Mouse (Mus musculus): ENCODE measurements around the gene Asb16. TPM values are rescaled to one million over a fixed set of nuclear protein-coding genes. Genes with fewer than 3 reads are reported as not detected.
A peak's percentile ranks its signal among the peaks of the same experiment; 100 is the strongest.

The Asb16 gene
- total RNA-seq, 2 experiments from 2014 or later: 0.30 to 0.61 TPM

DNA sequence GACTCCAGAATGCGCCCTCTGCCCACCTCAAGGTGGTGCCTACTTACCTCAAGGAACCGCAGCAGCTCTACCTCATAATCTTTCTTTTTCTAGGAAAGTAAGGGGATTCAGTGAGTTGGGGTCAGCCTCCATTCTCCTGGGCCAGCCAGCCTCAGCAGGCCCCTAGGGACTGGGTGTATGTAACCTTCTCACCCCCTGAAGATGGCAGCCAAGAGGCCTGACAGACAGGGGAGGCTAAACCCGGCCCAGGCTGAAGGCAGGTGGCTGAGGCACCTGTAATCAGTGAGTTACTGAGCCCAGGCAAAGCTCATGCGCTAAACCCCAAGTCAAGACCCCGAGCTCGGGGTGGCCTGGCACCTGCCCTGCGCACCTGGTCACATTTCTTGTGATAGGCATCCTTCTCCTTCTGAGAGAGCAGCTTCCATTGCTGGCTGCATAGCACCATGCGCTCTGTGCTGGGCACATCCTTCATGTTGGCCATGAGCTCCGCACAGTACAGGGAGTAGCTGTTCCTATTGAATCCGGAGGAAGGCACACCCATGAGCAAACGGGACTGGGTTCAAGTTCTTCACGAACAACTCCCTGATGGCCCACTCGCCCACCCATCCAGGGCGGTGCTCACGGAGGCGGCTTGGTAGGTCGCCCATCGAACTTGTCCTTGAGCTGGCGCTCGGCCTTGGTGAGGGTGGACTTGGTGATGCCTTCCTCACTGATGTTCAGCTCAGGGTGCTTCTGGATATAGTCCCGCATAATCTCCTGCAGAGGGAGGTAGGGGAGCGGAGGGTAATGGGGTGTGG lies 41.5 kb downstream of the Asb16 start:
- DNase-seq (ENCODE audit: low spot score in 2 of 2): no peak

DNA sequence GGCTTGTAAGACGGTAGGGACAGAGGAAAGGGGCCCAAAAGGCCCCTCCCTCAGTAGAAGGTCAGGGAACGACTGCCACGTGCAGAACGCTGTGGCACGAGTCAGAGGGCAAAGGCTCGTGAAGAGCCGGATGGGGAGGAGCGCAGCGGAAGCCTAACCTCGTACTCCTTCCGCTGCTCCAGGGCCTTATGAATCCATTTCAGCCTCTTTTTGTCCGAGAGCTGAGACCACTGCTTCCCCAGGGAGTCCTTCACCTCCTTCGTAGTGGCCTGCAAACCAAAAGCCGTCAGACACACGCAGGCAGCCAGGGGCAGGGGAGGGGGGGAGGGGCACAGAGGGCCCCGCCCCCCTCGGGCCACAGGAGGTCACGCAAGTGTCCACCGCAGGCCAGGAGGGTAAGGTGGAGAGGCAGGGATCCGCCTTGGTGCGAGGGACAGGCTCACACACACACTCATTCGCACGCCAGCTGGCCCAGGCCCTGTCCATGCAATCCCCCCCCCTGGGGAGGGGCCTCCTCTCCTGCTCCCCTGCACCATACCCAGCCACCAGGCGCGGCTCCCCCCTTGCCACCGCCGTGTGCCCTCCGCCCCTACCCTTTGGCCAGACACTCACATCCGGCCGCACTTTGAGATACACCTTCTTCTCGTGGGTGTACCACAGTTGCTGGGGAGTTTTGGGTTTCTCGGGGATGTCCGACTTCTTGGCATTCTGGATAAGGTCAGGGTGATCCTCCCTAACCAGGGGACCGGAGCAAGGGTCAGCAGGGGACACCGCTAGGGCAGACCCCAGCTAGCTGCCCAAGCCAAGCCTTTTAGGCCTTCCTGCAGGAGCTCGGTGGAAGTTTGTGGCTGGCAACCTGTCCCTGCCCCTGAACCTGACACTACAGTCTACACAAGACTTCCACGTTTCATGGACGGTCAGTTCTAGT lies 42.5 kb downstream of the Asb16 start:
- no peak for DNase-seq (ENCODE audit: low spot score in 2 of 2)

DNA sequence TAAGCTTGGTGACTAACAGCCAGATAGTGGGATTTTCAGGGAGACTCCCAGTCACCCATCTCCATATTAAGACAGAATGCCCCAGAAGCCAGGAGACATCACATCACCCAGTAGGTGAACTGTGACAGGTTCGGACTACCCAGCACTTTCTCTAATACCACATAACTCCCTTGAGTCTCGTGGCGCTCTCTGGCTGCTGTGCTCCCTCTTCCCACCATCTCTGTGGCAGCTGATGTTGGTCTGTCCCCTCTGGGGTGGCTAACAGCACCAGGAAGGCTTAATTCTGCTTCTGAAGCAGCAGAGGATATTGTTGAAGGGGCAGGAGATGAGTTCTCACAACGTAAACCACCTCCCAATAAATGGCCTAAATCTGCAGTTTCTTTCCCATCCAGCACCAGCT lies 43.4 kb downstream of the Asb16 start:
- DNase-seq (ENCODE audit: low spot score in 2 of 2): no peak

DNA sequence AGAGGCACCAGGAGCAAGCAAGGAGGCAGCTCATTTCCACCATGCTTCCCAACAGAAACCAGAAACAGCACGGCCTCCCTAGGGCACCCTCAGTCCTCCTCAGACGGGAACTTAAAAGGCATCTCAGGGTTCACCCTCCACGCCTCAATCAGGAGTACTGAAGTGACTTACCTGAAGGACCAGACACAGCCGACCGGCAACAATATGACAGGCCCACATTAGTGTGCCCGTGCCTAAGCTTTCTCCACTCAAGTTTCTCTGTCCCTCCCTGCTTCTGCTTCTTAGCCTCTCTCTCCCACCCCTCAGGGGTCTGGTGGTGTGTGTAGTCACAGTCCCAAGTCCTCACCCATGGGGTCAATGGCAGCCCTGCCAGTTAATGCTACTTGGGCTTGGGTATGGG lies 44.0 kb downstream of the Asb16 start:
- DNase-seq (ENCODE audit: low spot score in 2 of 2): no peak

DNA sequence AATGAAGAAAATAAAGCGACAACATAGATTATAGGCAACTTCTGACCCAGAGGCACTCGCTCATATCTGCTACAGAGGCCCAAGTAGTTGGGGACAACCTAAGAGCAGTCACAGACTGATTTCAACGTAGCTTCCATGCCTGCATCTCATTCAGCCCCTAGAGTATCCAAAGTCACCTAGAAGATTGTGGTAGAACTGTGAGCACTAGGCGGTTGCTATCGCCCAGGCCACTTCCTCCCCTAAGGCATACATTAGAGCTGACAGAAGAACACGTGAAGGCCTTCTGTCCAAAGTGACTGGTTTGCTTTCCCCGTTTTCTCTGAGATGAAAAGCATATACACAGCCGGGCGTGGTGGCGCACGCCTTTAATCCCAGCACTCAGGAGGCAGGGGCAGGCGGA lies 45.8 kb downstream of the Asb16 start:
- no peak for DNase-seq (ENCODE audit: low spot score in 2 of 2)

DNA sequence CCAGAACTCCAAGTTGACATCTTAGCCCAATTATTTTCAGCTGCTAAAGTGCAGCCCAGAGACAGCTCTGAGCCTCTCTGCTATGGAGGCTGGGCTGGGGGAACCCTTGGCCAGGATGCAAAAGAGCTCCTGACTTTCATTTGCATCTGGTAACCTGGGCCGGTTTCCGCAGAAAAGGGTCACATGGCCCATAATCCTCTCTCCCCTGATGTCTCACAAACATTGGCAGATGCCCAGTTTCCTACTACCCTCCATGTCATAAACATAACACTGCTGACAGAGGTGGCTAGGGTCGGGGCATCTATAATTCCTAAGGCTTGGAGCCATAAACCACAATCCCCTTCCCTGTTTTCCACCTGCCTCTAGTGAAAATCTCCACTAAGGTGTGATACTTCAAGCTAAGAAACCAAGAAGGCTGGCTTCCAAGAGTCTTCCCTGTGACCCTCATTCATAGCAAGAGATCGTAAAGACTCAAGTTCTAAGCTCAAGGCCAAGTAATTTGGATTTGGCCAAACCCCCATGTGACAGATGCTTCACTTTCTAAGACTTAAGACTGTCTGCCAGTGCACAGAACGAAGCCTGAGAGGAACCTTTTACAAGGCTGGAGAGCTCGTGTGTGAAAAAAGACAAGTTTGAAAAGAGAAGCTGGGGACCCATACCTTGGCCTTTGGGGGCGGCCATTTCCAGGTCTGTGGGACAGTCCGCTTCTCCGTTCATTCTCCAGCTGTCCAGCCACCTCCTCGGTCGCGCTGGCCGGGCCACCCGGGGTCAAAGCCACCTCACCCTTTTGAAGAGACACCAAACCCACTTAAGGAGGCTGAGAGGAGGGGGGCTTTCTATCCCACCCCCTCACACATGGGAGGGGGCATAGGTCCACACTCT lies 47.4 kb downstream of the Asb16 start:
- no peak for DNase-seq (ENCODE audit: low spot score in 2 of 2)

DNA sequence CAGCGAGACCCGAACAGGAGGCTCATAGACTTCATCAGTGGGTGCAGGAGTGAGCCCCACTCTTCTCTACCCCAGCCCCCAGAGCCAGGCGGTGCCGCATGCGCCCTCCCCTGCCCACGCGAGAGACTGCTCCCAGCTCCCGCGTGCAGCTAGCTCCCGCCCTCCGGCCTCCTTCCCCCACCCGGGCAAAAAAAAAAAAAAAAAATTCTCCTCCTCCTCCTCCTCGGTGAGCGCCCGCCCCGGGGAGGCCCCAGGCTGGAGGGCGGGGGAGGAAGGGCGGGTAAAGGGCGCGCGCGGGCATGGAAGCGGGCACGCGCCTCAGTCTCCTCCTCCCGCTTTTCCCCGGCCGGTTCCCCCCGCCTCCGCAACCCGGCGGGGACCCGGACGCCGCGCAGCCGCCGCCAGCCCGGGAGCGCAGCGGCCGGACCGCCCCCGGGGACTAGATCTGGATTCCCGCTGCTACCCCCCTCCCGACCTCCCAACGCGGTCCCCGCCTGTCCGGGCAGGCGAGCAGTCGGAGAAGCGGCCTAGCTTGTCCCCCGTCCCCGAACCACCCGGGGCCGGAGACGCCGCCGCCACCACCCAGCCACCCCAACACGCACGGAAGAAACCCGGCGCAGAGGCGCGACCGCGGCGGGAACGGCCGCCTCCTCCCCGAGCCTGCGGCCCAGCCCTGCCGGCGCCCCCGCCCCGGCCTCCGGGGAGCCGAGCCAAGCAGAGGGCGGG lies 48.2 kb downstream of the Asb16 start:
- peak; percentile 90 to 95 for DNase-seq (ENCODE audit: low spot score in 2 of 2)

DNA sequence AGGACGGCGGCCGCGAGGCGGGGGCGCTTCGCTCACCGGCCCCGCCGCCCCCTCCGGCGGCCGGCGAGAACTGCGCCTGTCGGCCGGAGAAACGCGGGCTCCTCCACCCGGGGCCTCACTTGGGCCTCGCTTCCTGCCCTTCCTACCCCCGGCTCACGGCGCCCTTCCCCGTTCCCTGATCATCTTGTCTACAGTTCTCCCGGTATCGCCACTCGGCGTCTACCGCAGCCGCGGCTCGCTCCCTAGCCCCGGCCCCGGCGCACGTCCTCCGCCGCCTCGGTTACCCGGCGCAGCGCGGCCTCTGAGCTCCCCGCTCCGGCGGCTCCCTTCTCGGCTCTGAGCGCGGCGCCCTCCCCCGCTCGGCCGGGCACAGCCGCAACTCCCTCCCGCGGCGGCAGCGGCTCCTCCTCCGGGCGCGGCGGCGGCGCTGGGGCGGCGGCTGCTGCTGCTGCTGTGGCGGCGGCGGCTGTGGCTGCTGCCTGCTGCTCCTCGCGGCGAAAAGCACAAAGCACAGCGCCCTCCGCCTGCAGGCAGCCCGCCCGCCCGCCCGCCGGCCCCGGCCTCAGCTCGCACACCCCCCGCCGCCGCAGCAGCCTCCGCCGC lies 48.9 kb downstream of the Asb16 start:
- peak; percentile 61 to 67 for DNase-seq (ENCODE audit: low spot score in 2 of 2)

DNA sequence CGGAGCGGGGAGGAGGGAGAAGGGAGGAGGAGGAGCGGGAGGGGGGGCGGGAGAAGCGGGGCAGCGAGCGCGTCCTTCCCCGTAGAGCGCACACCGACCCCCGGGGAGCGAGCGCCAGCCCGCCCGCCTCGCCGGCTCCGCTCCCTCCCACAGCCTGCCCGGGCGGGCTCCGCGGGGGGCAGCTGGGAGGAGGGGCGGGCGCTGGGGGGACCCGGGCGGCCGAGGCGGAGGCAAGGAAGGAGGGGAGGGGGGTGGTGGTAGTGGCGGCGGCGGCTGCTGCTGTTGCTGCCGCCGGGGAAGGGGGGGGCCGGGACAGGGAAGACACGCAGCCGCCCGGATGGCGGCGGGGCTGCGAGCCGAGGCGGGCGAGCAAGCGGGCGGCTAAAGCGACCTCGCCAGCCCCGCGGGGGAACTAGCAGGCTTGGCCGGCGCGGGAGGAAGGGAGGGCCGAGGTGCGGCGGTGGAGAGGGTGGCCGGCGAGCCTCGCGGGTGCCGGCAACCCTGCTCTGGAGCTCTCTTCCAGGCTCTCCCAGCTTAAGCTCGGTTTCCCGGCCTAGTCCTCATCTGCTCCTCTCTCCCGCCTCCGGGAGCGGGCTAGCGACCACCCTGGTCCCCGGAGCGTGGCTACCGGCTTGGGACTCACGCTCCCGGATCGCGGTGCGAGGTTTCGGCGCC lies 49.5 kb downstream of the Asb16 start:
- DNase-seq (ENCODE audit: low spot score in 2 of 2): peak; percentile 71

DNA sequence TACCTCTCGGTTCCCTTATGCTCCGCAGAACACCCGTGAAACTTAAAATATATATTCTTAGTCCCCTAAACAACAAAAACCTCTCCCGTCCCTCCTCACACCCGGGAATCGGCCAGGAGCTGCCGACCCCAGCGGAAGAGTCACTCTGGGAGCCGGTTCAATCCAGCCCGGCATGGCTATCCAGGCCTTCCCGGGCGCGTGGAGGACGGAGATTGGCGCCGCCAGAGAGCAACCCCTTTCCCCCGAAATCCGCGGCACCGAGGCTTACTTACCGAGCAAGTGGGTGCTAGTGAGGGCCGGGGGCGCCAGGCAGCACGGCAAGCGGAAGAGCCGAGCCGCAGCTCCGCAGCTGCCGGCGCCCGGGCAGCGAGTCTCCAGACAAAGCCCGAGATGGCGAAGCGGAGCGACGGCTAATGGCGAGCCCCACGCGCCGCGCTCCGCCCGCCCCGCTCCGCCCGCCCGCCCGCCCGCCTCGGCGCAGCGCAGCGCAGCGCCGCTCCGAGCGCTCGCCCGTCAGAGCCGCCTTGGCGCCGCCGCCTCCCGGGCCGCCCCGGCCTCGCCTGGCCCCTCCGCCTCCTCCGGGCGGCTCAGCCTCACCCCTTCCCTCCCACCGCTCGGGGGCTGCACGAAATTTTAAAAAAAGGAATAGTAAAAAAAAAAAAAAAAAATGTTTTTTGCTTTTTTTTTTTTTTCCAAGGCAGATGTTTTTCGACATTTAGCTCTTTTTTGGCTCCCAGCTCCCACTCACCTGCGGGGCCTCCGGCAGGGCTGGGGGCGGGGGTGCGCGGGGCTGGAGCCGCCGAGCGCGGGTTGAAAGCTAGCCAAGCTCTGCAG lies 50.2 kb downstream of the Asb16 start:
- peak; percentile 62 to 69 for DNase-seq (ENCODE audit: low spot score in 2 of 2)

DNA sequence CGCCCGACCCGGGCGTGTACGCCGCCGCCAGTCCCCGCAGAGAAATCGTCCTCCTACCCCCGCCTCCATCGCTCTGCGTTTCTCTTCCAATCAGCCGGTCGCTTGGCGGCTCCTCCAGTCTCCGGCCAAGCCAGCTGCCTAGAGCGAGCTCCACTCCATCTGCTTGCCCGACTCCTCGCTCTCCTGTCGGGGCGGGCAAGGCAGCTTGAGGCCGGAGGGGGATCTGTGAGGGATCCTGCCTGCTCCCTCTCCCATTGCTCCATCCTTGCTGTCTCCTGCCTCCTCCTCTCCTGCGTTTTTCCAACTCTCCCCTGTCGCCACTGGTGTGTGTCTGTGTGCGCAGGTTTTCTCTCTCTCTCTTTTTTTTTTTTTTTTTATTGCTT lies 50.9 kb downstream of the Asb16 start, which contains the start of gene Ubtf:
Ubtf (minus strand) TSS at position 333 of the 383 bp plus-strand sequence.
- peak; percentile 71 to 75 for DNase-seq (ENCODE audit: low spot score in 2 of 2)

DNA sequence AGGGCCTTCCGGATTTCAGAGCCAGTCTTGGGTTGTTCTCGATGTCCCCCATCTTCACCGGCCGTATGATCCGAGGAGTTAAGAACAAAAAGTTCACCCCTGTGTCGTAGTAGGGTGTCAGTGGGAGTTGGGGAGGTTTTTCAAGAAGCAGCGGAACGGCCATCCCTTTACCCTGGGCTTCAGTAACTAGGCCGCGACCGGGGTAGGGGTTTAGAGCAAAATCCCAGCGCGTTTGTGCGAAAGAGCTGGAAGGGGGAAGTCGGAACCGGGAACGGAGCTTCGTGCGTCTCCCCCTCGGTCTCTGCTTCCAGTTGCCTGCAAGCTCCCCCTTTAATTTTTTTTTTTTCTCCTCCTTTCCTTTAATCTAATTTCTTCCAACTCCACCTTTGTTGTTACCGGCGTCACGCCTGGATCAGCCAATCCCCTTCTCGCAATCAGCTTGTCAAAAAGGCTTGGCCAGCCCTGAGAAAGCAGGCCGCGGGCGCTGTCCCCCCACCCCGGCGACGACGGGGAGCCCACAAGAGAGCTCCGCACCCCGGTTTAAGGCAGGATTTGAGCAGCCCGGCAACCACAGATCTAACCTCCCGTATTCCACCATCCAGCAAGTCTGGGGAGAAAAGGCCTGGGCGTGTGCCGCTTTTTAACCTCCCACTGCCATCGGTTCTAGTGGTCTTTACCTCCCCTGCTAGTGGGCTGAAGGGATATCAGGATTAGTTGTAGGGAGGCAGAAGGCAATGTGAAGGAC lies 51.6 kb downstream of the Asb16 start:
- DNase-seq (ENCODE audit: low spot score in 2 of 2): peak; percentile 80 to 82

DNA sequence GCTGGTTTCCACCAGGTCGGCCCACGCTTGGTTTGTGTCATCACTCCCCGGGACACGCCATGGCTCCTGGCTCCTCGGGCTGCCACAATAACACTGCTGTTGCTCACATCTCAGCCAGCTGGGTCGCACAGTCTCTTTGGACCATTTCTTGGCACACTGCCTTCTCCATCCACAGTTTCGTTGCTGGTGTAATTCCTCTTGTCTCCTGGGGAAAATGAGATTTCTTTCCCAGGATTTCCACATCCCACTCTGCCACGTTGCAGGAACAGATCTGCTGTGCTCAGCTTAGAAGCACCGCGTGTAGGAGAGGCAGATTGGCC lies 52.1 kb downstream of the Asb16 start:
- DNase-seq (ENCODE audit: low spot score in 2 of 2): peak; percentile 64 to 67

DNA sequence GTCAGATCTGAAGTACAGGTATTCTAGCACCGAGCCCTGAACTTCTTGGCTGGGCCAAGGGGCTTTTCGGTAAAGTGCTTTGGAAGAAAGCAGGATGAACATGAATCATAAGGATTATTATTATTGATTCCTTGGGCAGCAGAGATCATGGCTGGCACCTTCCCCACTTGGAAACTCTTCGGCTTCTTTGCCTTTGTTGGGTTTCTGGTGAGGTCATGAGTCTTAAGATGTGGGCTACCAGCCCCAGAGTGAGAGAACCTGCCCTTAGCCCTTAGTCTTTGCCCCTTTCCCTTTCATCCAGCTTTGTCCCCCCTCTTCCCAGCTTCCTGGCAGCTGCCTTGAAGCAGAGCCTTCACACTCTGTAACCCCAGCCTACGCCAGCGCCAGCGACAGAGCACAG lies 53.4 kb downstream of the Asb16 start:
- DNase-seq (ENCODE audit: low spot score in 2 of 2): no peak

DNA sequence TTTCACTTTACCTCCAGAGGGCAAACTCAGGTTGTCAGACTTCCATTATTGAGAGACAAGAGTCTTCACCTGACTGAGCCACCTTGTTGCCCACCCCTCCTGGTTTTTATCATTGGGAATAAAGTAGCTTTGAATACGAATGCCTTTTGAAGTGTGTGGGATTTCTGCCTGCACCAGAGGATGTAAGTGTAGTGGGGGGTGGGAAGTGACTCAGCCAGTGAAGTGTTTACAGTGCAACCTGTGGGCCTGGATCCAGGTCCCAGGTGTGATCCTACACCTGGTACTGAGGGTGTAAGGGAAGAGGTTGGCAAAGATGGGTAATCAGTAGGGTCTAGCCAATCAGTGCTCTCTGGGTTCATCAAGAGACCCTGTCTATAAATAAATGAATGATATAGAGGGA lies 55.0 kb downstream of the Asb16 start:
- DNase-seq (ENCODE audit: low spot score in 2 of 2): no peak

DNA sequence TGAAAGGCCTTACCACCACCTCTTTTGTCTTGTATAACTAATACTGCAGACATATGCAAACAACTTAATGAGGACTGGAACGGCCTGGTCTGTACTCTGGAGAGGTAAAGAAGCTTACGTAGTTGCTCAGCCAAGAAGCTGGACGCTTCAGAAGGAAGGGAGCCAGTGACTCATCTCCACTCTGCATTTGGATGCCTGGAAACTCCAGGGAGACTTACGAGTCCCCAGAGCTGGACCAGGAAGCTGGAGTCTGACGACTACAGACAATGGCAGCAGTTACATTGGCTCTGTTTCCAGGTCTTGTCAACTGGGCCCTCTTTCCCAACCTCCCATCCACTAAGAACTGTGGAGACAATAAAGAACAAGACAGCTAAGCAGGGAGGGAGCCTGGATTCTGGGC lies 58.7 kb downstream of the Asb16 start:
- no peak for DNase-seq (ENCODE audit: low spot score in 2 of 2)

DNA sequence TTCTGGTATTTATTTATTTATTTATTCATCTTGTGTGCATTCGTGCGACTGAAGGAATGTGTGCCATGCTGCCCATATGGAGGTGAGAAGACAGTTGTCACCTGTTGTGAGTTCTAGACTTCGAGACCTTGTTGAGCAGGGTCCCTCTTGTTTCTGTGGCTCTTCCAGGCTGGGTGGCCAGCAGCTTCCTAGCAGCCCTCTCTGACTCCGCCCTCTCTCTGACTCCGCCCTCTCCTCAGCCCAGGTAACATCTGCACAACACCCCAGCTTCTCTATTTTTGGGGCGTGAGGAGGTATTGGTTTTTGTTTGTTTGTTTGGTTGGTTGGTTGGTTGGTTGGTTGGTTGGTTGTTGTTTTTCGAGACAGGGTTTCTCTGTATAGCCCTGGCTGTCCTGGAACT lies 59.3 kb downstream of the Asb16 start:
- no peak for DNase-seq (ENCODE audit: low spot score in 2 of 2)
